Mouse (Mus musculus) kidney, adult 9 months (tissue): Measurements from ENCODE around the gene Gigyf2.

ENCODE experiments used
- DNase-seq: peaks from one replicate; pipeline ENCODE4 v3.0.0; 2022

The Gigyf2 gene

DNA sequence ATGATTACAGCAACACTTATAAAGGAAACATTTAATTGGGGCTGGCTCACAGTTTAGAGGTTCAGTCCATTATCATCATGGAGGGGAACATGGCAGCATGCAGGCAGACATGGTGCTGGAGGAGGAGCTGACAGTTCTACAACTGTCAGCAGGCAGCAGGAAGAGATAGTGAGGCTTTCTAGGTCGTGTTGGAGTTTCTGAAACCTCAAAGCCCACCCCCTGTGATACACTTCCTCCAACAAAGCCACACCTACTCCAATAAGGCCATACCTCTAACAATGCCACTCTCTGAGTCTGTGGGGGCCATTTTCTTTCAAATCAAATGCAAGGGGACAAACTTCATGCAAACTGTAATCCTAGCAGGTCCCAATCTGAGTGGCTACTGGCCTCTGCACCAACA lies 5.7 kb upstream of the Gigyf2 start:
- no peak for DNase-seq

DNA sequence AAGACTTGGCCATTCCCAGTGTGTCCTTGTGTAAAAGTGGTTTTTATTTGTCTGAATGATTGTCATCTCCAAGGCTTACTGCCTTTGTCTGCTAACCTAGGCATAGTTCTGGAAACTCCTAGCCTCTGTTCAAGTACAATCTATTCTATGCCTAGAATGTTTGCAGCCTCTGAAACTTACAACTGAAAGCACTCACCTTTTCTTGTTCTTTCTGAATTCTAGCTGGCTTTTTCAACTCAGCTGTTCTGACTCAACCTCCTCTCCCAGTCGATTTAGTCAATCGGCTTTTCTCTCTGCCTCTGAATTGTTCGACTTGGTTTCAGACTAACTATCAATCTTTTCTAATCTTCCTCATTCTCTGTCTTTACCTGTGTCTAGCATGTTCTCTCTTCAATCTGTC lies 4.0 kb upstream of the Gigyf2 start:
- DNase-seq = no peak

DNA sequence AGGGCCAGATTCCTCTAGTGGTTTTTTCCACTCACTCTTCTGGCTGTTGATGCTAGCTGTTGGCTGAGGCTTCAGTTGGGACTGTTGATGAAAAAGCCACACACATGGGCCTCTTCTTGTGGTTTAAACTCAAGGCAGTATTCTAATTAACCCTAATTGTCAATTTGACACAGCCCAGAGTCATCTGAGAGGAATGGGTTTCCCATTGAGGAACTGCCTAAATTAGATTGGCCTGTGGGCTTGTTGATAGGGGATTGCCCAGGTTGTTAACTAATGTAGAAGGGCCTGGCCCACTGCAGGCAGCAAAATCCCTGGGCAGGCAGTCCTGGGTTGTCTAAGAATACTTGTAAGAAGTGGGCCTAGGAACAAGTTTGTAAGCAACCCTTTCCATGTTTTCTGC lies 2.1 kb upstream of the Gigyf2 start:
- no peak for DNase-seq

DNA sequence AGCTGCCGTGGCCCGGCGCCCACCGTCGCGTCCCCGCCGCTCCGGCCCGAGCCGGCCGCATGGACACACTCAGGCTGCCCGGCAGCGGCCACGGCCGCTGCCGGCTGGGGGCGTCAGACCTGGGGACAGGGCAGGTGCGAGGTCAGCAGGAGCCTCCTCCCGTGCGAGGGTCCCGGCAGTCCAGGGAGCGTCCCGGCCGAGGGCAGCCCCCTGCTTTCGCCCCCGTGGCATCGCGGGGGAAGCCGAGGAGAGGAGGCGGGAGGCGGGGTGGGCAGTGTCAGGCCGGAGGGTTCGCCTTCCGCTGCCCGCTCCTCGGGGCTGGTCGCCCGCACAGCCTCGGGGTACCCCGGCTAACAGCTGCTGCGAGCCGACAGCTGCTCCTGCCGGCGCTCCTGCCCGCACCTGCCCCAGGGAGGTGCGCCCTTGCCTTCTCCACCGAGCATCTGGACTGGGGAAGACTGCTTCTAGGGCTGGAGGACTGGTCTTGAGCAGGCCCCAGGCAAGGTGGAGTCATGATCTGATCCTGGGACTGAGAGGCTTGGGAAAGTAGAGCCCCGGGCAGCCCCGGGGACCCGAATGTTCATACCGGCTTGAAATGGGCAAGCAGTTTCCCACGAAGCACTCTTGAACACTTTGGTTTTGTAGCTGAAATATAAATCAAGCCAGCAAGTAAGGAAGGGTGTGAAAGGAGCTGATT lies 515 bp downstream of the Gigyf2 start:
- peak; percentile 47 for DNase-seq

DNA sequence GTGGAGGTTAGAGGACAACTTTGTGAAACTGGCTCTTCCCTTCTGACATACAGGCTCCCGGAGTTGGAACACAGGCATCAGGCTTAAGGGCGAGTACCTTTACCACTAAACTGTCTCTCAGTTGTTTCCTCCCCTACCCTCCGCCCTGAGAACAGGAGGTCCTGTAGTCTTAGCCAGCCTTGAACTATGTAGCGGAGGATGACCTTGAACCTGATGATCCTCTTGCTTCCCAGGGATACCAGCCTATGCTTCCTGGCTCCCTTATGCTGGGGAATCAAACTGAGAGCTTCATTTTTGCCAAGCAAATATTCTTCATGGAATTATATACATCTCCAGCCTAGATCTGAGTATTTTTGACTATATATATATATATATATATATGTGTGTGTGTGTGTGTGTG lies 5.0 kb downstream of the Gigyf2 start:
- no peak for DNase-seq

DNA sequence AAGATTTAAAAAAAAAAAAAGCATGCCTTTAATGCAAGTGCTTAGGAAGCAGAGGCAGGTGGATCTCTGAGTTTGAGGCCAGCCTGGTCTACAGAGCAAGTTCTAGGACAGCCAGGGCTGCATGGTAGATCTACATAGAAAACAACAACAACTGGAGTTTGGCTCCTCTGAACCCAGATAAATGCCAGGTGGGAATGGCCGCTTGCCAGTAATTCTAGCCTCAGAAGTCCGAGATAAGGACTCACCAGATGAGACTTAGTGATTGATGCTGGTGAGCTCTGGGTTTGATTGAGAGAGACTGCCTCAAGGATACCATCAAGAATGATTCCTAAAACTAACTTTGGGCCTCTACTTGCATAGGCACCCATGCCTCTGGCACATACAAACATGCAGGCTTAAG lies 23.8 kb downstream of the Gigyf2 start:
- DNase-seq = no peak

DNA sequence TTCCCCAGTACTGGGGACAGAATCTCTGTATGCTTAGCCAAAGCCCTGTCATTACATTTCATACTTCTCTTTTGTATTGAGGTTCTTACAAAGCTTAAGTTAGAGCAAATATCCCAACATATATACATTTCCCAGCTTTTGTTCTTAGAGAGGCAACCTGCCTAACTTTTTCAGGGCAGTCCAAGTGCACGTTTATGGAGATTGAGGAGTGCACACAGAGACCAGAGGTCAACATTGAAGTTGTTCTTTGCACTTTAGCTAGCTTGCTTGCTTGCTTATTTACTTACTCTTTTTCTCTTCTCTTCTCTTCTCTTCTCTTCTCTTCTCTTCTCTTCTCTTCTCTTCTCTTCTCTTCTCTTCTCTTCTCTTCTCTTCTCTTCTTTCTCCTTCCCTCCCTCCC lies 33.5 kb downstream of the Gigyf2 start:
- peak; percentile 54 for DNase-seq

DNA sequence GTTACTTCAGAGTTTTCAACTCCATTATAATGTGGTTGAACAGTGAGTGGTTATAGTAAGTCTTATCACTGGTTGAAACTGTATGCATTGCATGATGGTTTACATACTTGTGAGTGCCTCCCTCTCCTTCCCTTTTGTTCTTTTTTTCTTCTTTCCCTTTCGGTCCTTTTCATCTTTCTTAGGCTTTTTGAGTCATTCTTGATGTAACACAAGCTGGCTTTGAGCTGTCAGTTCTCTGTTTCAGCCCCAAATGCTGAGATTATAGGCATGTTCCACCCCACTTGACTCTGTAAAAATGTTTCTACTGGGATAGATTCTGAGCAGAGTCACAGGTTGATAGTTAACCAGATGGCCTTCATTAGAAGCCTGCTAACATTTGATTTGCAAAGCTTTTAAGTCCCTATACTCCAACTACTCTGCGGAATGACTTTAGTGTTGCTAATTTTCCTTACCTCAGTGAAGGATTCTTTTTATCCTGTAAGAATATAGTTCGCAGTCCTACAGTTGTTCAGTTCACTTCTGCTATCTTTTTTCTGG lies 51.3 kb downstream of the Gigyf2 start:
- DNase-seq = peak; percentile 53

DNA sequence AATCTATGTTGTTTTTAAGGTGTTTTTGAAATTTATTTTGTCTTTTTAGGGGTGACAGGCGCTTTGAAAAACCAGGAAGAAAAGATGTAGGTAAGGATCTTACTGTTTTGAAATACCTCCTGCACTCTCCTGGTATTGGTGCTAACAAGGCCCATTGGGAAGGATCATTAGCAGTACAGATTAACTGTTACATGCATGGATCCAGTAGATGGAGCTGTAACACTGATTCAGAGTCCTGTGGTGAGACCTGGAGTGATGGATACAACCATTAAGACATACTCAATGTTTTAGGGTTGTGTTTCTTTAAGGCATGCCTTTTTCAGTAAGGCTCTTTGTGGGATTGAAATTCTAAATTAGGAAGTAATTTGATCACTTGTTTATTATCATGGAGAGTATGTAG lies 53.1 kb downstream of the Gigyf2 start:
- DNase-seq = peak; percentile 38

DNA sequence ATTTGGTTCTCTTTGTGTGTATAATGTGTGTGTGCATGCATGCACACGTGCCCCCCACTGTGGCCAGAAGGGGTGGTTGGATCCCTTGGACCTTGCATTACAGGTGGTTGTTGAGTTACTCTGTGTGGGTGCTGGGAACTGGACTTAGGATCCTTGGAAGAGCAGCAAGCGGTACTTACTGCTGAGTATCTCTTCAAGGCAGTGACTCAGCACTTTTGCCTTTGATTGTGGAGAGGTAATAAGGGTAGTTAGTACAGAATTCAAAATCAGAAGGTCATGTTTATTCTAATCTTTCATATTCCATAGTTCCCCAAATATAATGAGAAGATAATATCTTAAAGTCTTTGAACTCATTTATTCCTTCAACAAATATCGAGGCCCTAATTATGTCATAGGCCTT lies 54.4 kb downstream of the Gigyf2 start:
- DNase-seq = peak; percentile 49

DNA sequence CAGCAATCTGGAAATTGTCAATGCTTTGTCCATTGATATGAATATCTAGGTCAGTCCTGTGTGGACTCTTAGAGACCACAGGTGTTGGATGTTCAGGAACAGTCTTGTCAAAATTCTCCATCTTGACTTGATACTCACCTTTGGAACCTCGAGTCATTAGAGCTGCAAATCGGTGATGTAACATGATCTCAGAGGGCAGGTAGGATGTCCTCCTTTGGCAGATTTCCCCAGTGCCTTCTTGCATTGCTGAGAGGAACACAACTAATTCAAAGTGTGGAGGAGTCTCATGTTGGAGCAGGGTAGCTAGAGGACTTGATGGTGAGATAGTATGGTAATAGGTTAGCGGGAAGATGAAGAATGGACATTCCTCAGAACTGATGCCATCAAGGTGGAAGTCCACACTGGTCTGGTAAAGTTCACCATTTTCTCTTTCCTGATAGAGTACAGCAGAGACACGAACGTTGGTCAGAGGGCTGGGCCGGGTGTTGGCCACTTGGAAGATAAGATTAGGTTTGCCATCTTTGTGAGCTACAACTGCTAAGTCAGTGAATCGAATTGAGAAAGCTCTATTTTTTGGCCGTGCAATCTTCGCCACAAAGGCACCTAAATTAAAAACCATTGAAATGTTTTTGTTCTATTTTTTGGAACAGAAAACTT lies 59.8 kb downstream of the Gigyf2 start:
- peak; percentile 65 for DNase-seq

DNA sequence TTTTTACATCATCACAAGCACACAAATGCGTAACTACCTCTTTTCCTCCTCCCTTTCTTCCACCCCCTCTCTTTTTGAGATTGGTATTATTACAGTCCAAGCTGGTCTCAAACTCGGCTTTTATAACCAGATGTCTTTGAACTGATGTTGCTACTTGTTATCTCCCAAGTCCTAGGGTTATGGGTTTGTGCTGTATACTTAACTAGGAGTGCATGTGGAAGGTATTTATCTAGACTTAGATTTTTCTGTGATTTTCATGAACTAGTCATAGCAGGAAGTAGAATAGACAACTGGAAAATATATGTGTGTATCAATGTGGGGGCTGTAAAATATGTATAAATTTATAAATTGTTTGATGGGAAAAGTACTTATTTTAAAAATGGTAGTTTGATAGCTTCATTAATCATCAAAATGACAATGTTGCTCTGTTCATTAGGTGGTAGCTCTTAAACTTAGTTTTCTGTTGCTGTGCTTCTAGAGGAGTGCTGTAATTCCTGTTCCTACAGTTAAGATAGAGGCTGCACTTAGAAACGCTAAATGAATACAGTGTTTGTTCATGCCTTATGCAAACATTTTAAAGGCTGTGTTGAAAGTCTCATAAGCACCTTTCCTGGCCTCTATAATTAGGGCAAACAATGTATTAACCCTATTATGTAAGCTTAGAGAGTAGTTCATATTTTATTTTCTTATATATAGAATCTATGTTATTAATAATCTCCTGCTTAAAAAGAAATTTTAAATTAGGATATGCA lies 66.8 kb downstream of the Gigyf2 start:
- no peak for DNase-seq

DNA sequence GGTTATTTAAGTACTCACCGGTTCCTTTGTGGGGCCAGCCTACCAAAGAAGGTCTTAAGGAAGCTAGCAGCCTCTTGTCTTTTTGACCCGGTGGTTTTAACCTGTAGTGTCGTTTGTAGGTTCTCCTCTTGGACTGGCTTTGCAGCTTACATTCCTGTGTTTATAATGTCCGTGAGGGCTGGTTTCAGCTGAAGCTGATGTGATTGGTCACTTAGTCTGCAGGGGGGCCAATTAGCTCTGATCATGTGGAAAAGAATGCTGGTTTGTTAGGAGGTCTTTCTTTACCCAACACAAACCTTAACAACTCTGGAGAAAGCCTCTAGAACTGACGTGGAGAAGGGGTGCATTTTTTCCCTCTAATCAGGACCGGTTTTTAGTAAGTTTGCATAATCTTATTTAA lies 67.8 kb downstream of the Gigyf2 start, which contains the start of gene Kcnj13:
TSS of gene Kcnj13 (minus strand) at position 136 of the 400 bp plus-strand sequence.
- DNase-seq = peak; percentile 25

DNA sequence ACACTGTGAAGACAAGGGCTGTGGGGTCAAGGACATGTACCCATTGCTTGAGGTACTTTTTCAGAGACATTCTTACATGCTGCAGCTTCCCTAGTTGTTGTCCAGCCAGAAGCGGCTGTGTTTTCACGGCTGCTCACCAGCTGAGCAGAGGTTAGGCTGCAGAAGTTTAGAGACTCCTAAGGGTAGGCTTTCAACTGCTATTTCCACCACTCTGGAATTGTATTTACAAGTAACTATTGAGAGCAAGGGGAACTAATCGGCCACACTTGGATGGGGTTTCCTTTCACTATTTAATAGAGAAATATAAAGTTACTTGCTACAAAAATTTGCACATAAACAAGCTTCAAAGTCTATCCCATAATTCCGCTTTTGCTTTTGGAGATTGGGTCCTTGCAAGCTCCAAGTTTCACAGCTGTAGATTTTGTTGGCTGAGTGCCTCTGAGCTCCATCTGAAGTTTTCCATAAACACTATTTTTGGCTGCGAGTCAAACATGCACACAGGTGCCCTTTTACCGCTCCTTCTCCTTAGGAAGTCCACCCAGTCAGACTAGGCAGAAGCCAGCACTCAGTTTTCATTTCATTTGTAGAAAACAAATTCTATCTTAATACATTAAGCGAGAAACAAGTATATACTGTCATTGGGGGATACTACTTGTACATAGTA lies 70.3 kb downstream of the Gigyf2 start:
- peak; percentile 57 for DNase-seq

DNA sequence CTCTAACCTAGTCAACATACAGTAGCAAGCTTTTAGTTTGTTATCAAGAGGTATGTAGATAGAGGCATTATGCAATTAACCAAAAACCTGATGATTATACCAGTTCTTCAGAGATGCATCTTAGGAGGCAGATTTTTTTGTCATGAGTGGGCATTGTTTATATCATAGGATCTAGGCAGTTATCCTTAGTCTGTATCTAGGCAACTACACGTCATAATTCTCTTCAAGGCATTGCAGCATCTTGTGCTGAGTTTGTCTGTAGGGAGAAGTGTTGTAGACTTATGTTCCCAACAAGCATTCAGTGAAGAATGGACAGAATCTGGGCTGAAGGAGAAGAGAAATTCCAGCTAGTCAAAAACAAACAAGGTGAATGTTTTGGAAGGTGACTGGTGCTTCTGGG lies 77.9 kb downstream of the Gigyf2 start:
- no peak for DNase-seq

DNA sequence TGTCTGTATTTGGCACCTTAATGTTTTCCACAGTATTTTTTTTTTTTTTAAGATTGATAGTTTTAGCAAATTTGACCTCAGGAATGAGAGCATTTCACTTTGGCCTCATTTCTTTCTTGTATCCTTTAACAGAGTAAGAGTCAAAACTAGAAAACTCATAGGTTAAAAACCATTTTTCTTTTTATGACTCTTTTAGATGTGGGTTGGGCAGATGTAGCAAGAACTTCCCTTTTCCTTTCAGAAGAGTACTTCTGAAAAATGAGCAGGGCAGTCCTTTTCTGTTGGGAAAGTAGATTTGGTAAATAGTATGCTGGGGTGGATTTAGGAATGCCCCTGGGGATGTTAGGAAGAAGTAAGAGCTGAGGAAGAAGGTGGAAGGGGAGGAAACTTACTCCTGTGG lies 79.2 kb downstream of the Gigyf2 start:
- DNase-seq = no peak

DNA sequence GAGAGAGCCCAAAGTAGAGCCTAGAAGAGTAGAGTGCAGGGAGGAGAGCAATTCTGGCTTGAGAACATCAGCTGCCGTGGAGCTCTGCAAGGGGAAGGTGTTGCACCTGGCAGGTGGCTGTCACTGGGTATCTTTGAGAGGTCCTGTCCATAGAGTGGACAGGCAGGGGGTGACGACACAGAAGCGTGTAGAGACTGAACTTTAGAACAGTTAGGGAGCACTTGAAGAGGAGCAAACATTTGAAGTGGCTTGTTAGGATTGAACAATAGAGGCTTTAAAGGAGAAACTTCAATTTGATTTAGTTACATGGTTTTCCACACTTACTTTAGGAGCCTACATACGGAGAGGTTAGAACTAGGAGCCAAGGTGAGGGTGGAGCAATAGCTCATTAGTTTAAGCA lies 82.6 kb downstream of the Gigyf2 start:
- no peak for DNase-seq

DNA sequence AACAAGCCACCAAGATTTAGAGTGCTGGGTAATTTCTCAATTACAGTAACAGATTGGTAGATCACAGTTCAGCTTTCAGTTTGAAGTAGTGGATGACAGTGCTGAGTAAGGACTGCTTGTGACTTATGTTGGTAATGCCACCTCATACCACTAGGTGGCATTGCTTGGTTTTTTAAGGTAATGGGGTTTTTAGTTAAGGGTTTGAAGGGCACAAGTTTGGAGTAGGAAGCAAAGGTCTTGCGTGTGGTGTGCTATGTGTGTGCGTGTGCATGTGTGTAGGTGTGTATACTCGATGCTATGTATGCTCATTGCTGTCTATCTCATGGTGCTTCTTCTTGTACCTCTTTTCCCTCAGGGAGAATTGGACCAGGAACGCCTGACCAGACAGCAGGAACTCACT lies 91.9 kb downstream of the Gigyf2 start:
- DNase-seq = peak; percentile 43

DNA sequence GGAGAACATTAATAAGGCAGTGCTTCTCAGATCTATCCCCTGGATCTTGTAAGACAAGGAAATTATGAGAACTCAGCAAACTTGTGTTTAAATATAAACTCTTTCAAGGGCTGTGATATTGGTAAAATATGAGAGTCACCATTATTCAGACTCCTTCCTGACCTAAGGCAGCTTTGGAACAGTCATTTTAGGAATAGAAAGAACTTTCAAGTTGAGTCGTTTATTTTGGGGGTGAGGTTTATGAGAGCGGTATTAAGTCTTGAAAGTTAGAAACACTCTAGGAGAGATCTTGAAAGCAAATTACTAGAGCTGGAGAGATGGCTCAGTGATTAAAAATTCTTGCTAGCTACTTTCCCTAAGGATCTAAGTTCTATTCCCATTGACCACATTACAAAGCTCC lies 108.3 kb downstream of the Gigyf2 start:
- DNase-seq = no peak

DNA sequence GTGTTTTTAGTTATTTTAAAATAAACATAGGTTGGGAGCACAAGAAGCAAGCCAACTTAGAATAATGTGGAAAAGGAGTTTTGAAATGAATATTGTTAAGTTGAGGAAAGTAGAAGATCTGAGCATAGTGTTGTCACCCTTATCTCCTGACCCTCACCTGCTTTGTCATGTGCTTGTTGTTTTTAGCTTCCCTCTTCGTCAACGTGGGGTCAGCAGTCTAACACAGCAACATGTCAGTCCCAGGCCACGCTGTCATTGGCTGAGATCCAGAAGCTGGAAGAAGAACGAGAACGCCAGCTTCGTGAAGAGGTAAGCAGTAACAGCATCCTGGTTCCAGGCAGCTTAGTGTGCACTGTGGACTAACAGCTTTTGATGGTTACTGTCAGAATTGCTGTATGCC lies 109.8 kb downstream of the Gigyf2 start:
- no peak for DNase-seq

DNA sequence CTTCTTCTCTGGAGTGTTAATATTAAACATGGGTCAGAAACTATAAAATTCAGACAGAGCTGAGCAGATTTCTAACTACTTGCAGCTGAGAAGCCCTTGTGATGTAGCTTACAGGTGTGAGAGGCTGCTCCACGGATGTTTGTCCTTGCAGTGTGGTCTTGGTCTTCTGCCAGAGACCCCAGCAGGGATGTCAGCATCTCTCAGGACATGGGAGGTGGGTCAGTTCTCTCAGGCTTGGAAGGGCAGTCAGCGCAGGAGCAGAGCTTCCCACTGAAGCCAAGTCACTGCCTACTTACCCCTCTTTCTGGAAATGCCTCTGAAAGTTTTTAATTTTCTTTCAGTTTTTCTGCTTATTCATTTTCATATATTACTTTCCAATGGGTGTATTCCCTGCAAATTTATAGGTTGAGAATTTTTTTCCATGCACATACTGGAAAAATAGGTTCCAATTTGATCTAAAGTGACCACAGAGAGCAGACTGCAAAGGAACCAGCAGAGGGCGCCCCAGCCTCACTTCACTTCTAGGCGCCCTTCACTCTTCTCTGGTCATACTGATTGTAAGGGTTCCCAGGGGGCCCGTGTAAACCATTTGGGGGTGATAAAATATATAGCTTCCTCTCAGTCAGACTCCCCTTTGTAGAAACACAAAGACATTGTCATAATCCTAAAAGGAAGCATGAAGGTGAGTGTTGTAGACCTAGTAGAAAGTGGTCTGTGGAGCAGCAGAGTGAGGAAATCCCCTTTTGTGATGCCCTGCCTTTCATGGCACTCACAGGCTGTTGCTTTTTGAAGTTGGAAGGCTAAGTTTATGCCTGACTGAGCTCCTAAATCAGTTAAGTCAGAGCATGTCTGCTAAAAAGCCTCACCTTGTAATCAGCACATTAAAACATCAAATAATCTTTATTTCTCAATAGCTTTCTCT lies 120.6 kb downstream of the Gigyf2 start:
- peak; percentile 60 for DNase-seq

DNA sequence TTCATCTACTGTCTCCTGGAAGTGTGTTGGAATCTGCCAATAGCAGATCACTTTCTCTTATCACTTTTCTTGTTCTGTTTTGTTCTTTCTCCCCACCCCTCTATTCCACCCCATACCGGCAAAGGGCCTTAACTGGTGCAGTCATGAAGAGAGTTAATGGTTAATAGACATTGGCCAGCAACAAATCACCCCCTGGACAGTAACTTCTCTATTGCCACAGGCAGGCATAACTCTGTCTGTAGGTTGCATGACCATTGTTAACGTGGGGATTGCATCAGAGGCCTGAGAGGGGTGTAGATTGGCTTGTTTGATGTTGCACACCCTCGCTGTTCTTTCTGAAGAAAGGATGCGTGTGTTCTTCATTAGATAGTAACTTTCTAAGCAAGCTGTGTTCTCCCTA lies 122.6 kb downstream of the Gigyf2 start:
- peak; percentile 43 for DNase-seq
